Mouse (Mus musculus) urinary bladder, postnatal 4 days (tissue): ENCODE measurements at regions not wholly inside any gene's neighbourhood (a gene's known extent, or its start where the extent isn't known, plus 50 kb on each side); places are given as distances from the start of the nearest gene placed in this dataset.
"Not testable (repeated sequence)": the region's sequence is repeated elsewhere in the genome, so short reads cannot be mapped to it uniquely, and the experiment has no call there.

Source experiments
- DNase-seq, 2 experiments: peaks; one replicate each; pipeline ENCODE4 v3.0.0; 2021 to 2022; ENCODE audit warnings: low spot score in 2 of 2

DNA sequence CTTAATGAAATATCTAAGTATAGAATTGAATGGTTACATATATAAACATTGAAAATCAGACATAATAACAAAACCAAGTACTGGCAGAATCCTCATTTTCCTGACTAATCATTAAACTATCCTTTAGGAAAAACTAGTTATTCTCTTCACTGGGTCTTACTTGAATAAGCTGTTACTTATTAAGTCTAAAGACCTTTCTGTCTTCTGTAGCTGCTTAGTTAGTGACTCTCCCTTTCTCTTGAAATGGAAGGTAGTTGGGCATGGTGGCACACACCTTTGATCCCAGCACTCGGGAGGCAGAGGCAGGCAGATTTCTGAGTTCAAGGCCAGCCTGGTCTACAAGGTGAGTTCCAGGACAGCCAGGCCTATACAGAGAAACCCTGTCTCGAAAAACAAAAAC, 135.9 kb upstream of the Abcb5 start:
- not testable (repeated sequence) for DNase-seq

DNA sequence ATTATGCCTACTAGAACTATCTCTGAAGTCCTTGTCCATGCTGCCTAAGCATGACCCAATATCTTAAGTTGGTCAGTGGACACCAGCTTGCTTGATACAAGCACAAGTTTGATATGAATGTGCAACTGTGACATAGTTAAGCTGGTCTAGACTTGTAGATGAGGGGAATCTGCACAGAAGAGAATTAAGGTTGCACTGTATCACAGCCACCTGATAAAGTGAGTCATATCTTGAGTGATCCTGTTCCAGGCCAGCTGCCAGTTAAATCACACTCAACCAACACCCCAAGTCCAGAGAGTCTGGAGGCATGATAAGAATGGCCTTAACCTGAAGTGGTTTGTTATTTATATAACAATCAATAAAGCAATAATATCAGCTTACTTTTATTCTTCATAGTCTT, 133.5 kb upstream of the Abcb5 start:
- DNase-seq, result no peak

DNA sequence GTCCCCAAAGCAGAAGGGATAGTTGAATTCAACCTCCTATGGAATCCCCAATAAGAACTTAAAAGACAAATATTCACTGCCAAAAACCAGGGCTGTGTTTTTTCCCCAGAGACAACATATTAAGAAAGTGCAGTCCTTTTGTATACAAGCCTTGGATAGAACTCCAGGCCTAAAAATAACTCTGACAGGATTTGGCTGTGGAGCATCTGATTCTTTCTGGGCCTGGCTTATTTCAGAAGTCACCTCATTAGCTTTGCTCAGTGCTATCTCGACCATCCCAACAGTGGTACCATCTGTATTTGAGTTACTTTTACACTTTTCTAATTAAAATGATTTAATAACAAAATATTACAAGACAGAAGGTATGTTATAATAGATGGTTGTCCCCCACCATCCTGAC, 131.6 kb upstream of the Abcb5 start:
- DNase-seq, result no peak

GRCm38 (mm10) chr12:119094314-119094713, 128.1 kb upstream of the Abcb5 start:
- DNase-seq, result no peak

DNA sequence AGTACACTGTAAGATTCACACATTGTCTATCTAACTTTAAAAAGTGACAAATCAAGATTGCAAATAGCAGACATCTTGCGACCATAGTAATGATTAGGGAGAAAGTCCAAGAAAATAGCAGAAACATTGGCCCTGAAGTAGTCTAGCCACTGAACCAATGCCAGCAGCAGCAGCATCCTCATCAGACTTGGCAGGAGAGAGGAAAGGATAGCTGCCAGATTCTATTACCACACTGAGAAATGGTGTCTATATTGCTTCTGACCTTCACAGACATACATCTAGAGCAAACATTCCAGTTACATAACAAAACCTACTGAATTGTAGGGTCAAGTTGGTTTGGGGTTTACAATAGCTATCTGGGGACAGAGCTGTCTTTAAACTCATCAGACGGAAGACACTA, 127.2 kb upstream of the Abcb5 start:
- no peak for DNase-seq

DNA sequence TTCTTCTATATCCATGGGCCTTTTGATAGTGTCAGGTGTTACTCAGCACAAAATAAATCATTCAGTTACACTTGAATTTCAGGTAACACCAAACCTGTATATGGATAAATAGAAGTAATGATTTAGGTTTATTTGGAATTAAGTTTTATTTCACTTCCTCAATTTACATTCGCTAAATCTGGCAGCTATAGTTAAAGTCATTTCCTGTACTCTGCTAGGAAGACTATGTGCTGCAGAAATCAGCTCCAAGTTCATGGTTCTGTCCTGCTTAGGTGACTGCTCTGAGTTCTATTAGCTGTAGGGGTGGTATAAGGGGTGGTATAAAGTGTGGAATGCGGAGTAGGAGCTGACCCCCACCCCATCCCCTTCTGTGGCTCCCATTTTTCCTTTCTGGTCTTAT, 123.1 kb upstream of the Abcb5 start:
- no peak for DNase-seq

GRCm38 (mm10) chr12:119088666-119089065, 122.4 kb upstream of the Abcb5 start:
- no peak for DNase-seq

DNA sequence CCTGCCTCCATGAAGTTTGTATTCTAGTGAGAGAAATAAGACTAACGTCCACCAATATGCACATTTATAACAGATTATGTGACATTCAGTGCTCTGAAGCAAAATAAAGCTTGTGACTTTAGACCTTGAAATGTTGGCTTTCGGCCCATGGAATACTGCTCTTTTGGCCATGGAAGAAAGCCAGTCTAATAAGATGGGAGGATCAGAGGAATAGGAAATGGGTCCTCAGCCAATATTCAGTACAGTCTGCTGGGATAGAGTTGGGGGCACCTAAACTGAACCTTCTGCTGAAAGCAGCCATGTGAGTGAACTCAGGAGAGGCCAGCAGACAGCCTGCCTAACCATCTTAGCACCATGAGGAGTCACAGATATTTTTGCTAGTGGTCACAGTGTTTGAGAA, 118.6 kb upstream of the Abcb5 start:
- DNase-seq, result no peak

DNA sequence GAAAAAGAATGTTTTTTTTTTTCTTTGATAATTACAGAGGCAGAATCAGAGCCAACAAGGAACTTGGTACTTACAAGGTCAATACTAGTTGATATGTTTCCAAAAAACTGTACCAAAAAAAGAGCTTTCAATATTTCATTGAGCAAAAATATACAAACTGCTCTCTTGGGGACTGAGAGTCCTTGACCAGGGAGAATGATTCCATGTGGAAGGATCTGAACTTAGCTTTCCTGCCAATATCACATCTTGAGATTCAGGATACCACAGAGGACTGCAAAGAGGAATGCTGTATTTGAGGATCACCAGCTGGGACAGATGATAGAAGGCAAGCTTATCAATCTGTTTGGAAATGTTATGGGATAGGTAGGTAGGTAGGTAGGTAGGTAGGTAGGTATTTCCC, 116.6 kb upstream of the Abcb5 start:
- DNase-seq, result no peak

GRCm38 (mm10) chr12:119075825-119076224, 109.6 kb upstream of the Abcb5 start:
- DNase-seq, result no peak

DNA sequence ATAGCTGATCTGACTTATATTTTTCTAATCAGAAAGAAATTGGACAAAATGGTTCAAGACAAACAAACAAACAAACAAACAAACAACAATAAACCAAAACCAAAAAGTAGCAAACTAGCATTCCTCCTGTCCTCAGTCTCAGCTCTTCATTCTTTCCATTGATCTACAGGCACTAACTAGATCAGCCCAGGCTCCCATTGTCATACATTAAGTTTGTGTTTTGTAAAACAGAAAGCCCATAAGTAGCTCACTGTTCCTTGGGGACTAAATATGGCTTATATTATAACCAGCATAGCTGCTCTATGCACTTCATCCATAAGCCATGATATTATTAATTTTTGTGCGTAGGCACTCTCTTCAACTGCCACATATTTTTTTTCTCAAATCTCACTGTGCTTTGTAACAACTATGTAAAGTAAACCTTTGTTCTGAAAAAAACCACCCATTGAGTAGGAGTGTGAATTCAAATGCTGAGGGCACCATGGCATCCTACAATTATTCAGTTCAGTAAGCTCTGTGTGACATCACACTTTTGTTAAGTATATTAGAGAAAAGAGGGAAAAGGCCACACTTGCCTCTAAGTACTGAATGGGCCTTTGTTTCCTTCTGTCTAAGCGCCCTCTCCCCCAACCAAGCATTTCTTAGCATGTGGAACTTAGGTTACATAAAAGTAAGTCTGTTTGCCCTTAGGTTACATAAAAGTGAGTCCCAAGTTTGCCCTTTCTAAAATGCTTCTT, 108.7 kb upstream of the Abcb5 start:
- DNase-seq, result no peak

DNA sequence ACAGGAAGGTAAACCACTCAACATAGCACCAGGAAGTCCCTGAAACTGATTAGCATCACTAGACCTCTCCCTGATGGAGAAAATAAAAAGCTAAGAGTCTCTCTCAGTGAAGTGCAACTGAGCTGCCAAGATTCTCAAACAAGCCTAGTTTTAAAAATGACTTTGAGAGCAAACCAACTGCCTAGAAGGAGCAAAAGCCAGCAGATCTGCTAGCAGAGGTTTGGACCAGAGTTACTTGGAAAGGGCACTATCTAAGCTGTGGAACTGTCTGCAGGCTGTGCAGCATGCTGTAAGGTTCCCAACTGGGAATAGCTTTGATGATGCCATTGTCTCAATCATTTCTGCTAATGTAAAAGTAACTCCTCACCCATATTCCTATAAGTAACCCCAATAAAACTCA, 107.9 kb upstream of the Abcb5 start:
- DNase-seq, result no peak

DNA sequence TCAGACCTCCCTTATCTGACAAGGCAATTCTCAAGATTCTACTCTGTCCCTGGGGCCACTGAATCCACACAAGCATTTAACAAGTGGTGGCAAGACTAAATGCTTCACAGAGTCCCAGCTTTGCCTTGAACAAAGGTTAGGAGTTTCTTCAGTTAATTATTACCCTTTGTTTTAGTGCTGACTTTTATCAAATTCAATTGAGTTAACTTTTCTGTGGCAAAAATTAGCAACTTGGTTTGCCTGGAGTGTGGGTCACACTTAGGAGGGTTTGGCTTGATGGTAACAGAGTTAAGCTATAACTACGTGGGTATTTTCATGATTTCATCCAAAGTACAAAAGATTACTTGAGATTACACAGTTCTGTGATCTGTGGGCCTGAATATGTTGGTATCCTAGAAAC, 104.7 kb upstream of the Abcb5 start:
- DNase-seq, result no peak

- no peak for DNase-seq
Observed at GRCm38 (mm10) chr12:119070446-119070845, 104.2 kb upstream of the Abcb5 start.

- DNase-seq, result no peak
Observed at GRCm38 (mm10) chr12:119069747-119070146, 103.5 kb upstream of the Abcb5 start.

GRCm38 (mm10) chr12:119068079-119068478, 101.9 kb upstream of the Abcb5 start:
- DNase-seq, result no peak

GRCm38 (mm10) chr12:119062931-119063330, 96.7 kb upstream of the Abcb5 start:
- DNase-seq, result no peak

- no peak for DNase-seq
Observed at GRCm38 (mm10) chr12:119062490-119062889, 96.3 kb upstream of the Abcb5 start.

- no peak for DNase-seq
Observed at GRCm38 (mm10) chr12:119054560-119054959, 88.3 kb upstream of the Abcb5 start.

DNA sequence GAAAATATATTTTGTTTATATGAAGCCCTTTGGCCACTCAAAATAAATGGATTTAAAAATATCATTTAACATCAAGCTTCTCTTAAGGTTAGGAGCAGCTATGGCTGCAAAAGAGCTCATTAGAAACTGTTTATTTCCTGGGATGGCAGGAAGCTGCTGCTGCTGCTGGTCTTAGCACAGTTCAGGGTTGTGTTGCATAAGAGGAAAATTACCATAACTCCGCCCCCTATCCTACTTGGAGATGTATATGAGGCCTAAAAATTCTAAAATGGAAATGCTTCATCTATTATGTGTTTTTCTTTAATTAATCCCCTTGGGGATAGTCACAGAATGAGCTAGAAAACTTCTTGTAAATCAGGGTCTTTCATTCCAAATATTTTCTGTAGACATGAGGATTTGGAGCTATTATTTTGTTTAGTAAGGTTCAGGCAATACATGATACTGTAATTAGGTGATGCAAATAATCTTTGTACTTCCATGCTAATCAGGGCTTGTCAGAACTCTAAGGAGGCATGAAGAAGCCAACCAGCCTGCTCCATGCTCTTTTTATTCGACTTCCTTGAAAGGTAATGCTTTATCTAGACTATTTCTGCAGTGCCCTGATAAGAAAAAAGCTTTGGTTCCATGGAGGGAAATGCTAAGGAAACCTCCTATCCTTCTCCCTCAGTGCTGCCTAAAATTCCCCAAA, 85.6 kb upstream of the Abcb5 start:
- DNase-seq, result no peak

DNA sequence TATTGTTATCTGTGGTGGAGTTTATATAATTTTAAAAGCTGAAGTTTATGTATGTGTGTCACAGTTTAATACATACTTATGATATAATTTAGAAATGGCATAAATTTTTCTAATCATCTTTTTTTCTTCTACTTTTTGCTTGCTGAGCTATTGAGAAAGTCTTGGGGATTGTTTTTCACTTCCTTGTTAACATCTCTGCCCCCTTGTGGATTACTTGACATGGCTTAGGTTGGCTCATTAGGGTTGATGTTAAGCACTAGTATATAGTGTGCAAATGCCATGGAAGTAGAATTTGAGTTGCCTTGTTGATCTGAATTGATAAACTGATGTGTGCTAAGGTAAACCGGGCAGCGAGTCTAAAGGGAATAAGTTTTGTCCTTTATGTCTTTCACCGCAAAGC, 72.1 kb upstream of the Abcb5 start:
- DNase-seq, result no peak

DNA sequence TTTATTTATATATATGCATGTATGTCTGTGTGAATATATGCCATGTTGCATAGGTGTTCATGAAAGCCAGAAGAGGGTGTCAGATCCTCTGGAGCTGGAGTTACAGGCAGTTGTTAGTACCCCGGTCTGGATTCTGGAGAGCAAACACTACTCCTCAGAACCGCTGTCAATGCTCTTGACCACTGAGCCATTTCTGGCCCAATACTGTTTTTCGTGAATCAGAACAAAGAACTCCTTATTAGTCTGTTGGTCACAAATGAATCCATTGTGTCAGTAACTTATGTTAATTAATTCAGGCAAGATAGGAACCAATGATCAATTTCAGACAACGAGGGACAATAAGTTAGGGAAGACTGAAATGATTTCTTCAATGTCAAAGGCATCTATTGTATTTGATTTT, 68.6 kb upstream of the Abcb5 start:
- no peak for DNase-seq

- no peak for DNase-seq
Observed at GRCm38 (mm10) chr12:119028711-119029110, 62.5 kb upstream of the Abcb5 start.

DNA sequence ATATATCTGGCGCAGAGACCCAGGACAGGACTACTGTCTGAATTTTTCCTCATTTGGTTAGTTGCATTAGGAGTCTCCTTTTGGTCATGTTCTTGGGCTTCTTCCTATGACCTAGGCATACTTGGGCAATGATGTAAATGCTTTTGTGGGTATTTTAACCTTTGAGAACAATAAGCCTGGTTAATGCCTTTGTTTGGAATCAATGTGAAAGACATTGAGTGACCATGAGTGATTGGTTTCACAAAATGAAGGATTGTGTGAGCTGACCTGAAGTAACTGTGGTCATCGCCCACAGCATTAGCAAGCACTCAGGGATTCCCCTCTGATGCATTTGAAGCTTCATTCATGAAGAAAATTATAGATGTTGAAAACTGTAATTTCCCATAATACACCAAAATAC, 61.9 kb upstream of the Abcb5 start:
- DNase-seq, result no peak
